Mouse (Mus musculus): Measurements from ENCODE around the gene Rassf5.
A peak's percentile ranks its signal among the peaks of the same experiment; 100 is the strongest.
"Not testable (repeated sequence)": the region's sequence is repeated elsewhere in the genome, so short reads cannot be mapped to it uniquely, and the experiment has no call there.

Rassf5 gene

GRCm38 (mm10) chr1:131259632-131260308 lies 14.7 kb upstream of the Rassf5 start:
- no peak for DNase-seq (ENCODE audit: low spot score)

- DNase-seq (ENCODE audit: low spot score), result no peak
Measured at GRCm38 (mm10) chr1:131257288-131257687, 12.2 kb upstream of the Rassf5 start.

GRCm38 (mm10) chr1:131252516-131253250 lies 7.6 kb upstream of the Rassf5 start:
- not testable (repeated sequence) for DNase-seq (ENCODE audit: low spot score)

- DNase-seq (ENCODE audit: low spot score), result peak; percentile 79
Measured at GRCm38 (mm10) chr1:131246433-131247395, 1.7 kb upstream of the Rassf5 start.

DNA sequence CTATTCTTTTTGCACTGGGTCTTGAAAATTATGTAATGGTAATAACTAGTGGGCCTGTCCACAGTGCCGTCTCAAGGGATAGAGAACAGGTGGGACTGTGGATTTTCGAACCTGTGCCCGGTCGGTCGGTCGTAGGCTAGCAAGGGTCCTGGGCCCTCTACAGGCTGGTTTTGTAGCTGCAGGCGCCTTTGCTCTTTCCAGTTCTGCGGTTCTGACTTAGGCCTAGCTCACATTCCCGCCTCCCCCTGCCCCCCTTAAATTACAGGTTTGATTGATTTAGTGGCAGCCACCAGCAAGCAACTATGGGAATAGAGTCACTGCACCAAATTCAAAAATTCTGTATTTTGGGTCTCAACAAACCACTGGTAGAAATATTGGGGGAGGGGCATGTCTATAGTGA lies 868 bp upstream of the Rassf5 start:
- DNase-seq (ENCODE audit: low spot score), result peak; percentile 75

- DNase-seq (ENCODE audit: low spot score), result no peak
Measured at GRCm38 (mm10) chr1:131244536-131245088, 446 bp downstream of the Rassf5 start.

GRCm38 (mm10) chr1:131242956-131243355 lies 2.1 kb downstream of the Rassf5 start:
- no peak for DNase-seq (ENCODE audit: low spot score)

DNA sequence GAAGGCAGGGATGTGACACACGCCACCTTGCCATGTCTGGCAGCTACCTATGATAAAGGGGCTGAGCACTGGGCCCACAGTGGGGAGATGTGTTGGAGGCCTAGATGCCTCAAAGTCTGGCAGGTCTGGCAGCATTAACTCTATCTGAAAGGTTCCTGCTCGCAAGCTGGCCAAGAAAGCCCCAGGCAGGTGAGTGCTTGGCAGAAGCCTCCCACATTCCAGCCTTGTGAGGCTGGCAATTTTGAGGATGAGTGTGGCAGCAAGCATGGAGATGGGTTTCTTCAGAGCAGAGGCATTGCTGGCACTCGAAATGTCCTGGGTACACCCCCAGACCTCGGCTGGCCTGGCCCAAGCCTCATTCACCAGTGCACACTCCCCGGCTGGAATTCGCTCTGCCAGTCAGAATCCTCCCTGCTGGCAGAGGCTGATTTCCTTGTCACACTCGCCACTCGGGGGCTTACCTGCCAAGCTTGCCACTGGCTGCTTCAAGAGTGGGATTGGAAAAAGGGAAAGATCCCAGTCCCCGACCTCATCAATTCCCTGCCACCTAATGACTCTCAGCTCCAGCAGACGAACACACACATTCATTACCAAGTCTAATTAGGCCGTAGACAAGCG lies 5.4 kb downstream of the Rassf5 start:
- DNase-seq (ENCODE audit: low spot score), result no peak

- no peak for DNase-seq (ENCODE audit: low spot score)
Measured at GRCm38 (mm10) chr1:131238931-131239381, 6.1 kb downstream of the Rassf5 start.

DNA sequence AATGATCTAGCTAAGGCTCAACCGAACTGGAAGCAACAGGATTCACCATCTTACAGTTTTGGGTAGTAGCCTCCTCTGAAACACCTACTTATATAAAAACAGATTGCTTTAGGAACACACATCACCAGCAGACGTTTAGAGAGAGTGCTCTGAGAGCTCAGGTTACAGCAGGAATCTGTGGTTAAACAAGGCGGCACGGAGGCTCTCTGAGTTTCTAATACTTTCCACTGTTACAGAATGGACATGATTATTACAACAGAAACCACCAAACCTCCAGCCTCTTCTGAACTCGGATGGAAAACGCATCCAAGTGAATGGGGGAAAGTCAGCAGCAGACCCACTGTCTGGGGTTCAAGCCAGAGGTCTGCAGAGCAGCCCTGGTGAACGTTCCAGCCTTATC lies 9.0 kb downstream of the Rassf5 start:
- no peak for DNase-seq (ENCODE audit: low spot score)

DNA sequence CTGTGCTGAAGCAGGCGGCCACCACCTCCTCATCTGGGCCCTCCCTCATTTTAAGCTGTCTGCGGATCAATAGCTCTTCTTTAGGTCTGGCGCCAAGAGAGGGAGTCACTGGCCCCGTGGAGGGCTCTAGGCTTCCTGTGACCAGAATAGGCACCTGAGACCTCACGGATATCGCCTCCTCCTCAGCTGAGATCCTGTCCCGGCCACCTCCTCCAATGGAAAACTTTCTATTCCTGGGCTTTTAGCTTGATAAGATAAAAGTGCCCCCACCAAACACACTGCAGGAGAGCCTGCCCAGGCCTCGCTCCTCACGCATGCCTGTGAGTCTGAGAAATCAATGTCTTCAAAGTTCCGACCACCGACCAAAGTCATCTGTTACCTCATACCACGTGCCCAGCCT lies 11.5 kb downstream of the Rassf5 start:
- no peak for DNase-seq (ENCODE audit: low spot score)

DNA sequence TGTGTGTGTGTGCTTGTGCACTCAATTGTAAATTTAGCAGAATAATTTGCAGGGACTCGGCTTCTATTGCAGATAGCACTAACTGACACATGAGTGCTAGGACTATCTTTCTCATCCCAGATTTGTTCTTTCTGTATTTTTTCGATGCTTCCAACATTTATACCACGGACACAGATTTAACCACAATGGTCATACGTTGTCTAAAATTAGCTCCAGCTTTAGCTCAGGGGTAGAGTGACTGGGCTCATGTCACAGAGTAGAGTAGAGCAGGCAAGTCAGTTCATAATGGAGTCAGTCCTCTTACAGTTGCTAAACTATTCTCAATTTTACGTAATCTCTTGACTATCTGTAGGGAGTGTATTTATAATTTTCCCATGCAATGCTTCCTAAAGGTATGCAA lies 16.4 kb downstream of the Rassf5 start:
- DNase-seq (ENCODE audit: low spot score), result no peak

DNA sequence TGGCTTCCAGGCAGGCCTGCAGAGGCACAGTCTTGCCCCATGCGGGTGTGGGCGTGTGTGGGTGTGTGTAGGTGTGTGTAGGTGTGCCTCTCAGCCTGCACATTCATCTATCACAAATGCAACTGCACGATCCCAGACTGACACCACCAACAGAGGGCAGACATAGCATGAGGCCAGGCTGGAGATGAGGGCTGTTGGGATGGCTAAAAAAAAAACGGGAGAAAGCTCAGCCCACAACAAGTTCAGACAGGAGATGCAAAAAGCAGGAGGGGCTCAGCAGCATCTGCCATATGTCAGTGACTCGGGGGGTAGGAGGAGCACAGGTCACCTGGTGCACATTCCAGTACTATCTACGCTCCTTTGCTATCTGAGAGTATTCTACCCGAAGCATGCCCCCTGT lies 16.8 kb downstream of the Rassf5 start:
- no peak for DNase-seq (ENCODE audit: low spot score)

DNA sequence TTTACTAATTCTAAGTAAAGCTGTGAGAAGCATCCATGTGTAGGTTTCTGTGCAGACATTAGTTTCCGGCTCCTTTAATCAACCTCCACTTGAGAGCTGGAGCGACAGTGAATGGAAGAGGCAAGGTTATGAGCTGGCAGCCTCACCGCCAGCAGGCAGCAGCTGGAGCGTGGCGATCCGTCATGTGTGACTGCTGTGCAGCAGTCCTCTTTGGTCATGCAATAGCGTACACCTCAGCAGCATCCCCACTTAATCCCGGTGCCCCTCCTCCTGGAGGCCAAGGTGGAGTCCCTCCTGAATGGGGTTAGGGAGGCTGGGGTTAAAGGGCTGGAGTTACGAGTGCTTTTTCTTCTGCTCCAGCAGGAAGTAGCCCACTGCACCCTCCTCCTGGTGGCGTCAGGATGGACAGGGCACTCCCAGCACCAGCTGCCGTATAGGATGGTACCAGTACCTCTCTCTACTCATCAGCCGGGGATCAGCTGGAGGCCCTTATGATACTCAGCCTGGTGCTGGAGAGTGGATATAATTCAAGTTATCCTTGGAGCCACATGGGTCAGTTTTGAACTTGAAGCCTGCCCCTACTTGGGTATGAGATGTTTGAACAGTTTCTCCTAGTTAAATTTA lies 20.1 kb downstream of the Rassf5 start:
- DNase-seq (ENCODE audit: low spot score), result no peak

- DNase-seq (ENCODE audit: low spot score), result no peak
Measured at GRCm38 (mm10) chr1:131223345-131223744, 21.7 kb downstream of the Rassf5 start.

GRCm38 (mm10) chr1:131221822-131222590 lies 23.1 kb downstream of the Rassf5 start:
- no peak for DNase-seq (ENCODE audit: low spot score)

DNA sequence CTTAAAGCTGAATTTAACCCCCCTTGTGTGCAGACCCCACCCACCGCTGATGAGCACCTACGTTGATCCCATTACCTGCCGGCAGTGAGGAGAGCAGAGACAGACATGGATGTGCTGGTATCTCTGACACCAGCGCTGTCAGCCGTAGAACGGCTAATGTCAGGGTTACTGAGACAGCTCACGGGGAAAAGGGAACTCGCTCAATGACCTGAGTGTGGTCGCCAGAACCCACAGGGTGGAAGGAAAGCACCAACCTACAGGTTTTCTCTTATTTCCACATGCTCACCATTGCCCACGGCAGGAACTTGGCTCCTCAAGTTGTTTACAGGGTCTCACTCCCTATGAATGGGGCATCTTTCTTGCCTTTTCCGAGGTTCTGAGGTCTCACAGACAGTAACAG lies 26.1 kb downstream of the Rassf5 start:
- DNase-seq (ENCODE audit: low spot score), result no peak

- no peak for DNase-seq (ENCODE audit: low spot score)
Measured at GRCm38 (mm10) chr1:131213361-131213760, 31.7 kb downstream of the Rassf5 start.

DNA sequence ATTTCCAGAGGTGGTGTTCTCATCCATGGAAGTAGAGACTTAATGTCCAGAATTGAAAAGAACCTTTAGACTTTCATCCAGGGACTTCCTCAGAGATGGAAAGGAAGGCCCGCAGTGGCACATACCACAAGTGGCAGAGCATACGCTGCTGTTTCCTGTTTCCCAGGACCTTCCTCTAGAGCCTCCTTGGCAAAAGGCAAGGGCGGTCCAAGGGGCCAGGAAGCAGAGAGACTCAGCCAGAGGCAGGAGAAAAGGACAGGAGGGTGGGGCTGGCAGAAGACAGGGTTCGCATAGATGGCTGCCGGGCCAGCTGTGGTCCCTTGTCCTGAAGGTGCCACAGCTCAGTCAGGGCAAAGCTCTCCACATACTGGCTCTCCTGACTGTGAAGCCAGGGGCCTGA lies 32.1 kb downstream of the Rassf5 start:
- DNase-seq (ENCODE audit: low spot score), result no peak

- no peak for DNase-seq (ENCODE audit: low spot score)
Measured at GRCm38 (mm10) chr1:131211655-131212054, 33.4 kb downstream of the Rassf5 start.
